Mouse (Mus musculus): ENCODE measurements around the gene Sp6. TPM values are rescaled to one million over a fixed set of nuclear protein-coding genes. Genes with fewer than 3 reads are reported as not detected.

Gene Sp6
- polyA plus RNA-seq, 1 experiment from 2014 or later, result 0.21 TPM

GRCm38 (mm10) chr11:97041022-97041899 is 28.1 kb downstream of the Sp6 start, which contains the start of the genes Lrrc46 and Mrpl10:
Lrrc46 (minus strand) TSS chr11:97041407.
Mrpl10 (plus strand) TSS chr11:97041560.
- under 1% methylated on average over 48 of the region's 48 CpGs for WGBS

GRCm38 (mm10) chr11:97044902-97045301 is 31.7 kb downstream of the Sp6 start:
- Histone ChIP-seq H3K4me3 (ENCODE audit: low read length) (no peak overlapping the region), H3K27me3 (ENCODE audit: control insufficient read depth, insufficient read depth, low read length) (no peaks in the 10 kb centered on the region), H3K9ac (ENCODE audit: low read length) (no peak overlapping the region), H3K9me3 (replicated peaks; ENCODE audit: control insufficient read depth, low read length) (no peaks in the 10 kb centered on the region), H3K4me1 (ENCODE audit: control insufficient read depth, insufficient read depth, low read length) (peaks cover 10% of the 10 kb centered on the region), H3K36me3 (ENCODE audit: control insufficient read depth, insufficient read depth) (peaks cover 16% of the 10 kb centered on the region; the same call in 1 of the 2 replicates), H3K27ac (ENCODE audit: low read length) (no peak overlapping the region), H3K4me2 (ENCODE audit: low read depth, low read length) (no peak overlapping the region)
- WGBS, result 91% methylated on average over 8 of the region's 8 CpGs
- ATAC-seq (replicated peaks; ENCODE audit: extremely low read depth, insufficient read depth, low FRiP score), result no peak

More at GRCm38 (mm10) chr11:97041022-97041899, 28.1 kb downstream of the Sp6 start, which contains the start of the genes Lrrc46 and Mrpl10:
- Histone ChIP-seq H3K27ac (ENCODE audit: low read length) (peak within 1 kb of the TSS; percentile 74), H3K9ac (ENCODE audit: low read length) (peak within 1 kb of the TSS; percentile 97), H3K4me2 (ENCODE audit: low read depth, low read length) (peak within 1 kb of the TSS; percentile 99), H3K4me3 (ENCODE audit: low read length) (peak within 1 kb of the TSS; percentile 96), H3K36me3 (ENCODE audit: control insufficient read depth, insufficient read depth) (peaks cover 6% of the 10 kb centered on the region; the same call in 1 of the 2 replicates), H3K4me1 (ENCODE audit: control insufficient read depth, insufficient read depth, low read length) (peaks cover 10% of the 10 kb centered on the region), H3K9me3 (replicated peaks; ENCODE audit: control insufficient read depth, low read length) (no peaks in the 10 kb centered on the region), H3K27me3 (ENCODE audit: control insufficient read depth, insufficient read depth, low read length) (no peaks in the 10 kb centered on the region)
- ATAC-seq (replicated peaks; ENCODE audit: extremely low read depth, insufficient read depth, low FRiP score), result peak; percentile 90

- H3K36me3 ChIP-seq (ENCODE audit: control insufficient read depth, insufficient read depth), result peaks cover 16% of the 10 kb centered on the region; the same call in 1 of the 2 replicates
- no peak overlapping the region for H3K4me3 ChIP-seq (ENCODE audit: low read length)
- no peak for ATAC-seq (replicated peaks; ENCODE audit: extremely low read depth, insufficient read depth, low FRiP score)
These were observed 32.7 kb downstream of the Sp6 start for GRCm38 (mm10) chr11:97045861-97046260.

GRCm38 (mm10) chr11:97048090-97048650 is 35.0 kb downstream of the Sp6 start:
- Histone ChIP-seq H3K9me3 (replicated peaks; ENCODE audit: control insufficient read depth, low read length) (no peaks in the 10 kb centered on the region), H3K4me1 (ENCODE audit: control insufficient read depth, insufficient read depth, low read length) (peaks cover 16% of the 10 kb centered on the region), H3K4me2 (ENCODE audit: low read depth, low read length) (no peak overlapping the region), H3K27ac (ENCODE audit: low read length) (no peak overlapping the region), H3K27me3 (ENCODE audit: control insufficient read depth, insufficient read depth, low read length) (no peaks in the 10 kb centered on the region), H3K36me3 (ENCODE audit: control insufficient read depth, insufficient read depth) (peaks cover 16% of the 10 kb centered on the region; the same call in 1 of the 2 replicates), H3K9ac (ENCODE audit: low read length) (no peak overlapping the region), H3K4me3 (ENCODE audit: low read length) (no peak overlapping the region)
- 70% methylated on average over 8 of the region's 8 CpGs for WGBS
- ATAC-seq (replicated peaks; ENCODE audit: extremely low read depth, insufficient read depth, low FRiP score), result no peak

More at GRCm38 (mm10) chr11:97045861-97046260, 32.7 kb downstream of the Sp6 start:
- no peak overlapping the region for H3K27ac ChIP-seq (ENCODE audit: low read length)
- H3K9ac ChIP-seq (ENCODE audit: low read length), result no peak overlapping the region
- H3K9me3 ChIP-seq (replicated peaks; ENCODE audit: control insufficient read depth, low read length), result no peaks in the 10 kb centered on the region
- peaks cover 16% of the 10 kb centered on the region for H3K4me1 ChIP-seq (ENCODE audit: control insufficient read depth, insufficient read depth, low read length)
- H3K27me3 ChIP-seq (ENCODE audit: control insufficient read depth, insufficient read depth, low read length), result no peaks in the 10 kb centered on the region
- H3K4me2 ChIP-seq (ENCODE audit: low read depth, low read length), result no peak overlapping the region
- 84% methylated on average over 7 of the region's 7 CpGs for WGBS

- H3K27ac ChIP-seq (ENCODE audit: low read length), result no peak overlapping the region
- no peak overlapping the region for H3K4me2 ChIP-seq (ENCODE audit: low read depth, low read length)
- peaks cover 16% of the 10 kb centered on the region for H3K4me1 ChIP-seq (ENCODE audit: control insufficient read depth, insufficient read depth, low read length)
- no peak overlapping the region for H3K9ac ChIP-seq (ENCODE audit: low read length)
- no peak overlapping the region for H3K4me3 ChIP-seq (ENCODE audit: low read length)
- H3K36me3 ChIP-seq (ENCODE audit: control insufficient read depth, insufficient read depth), result peaks cover 19% of the 10 kb centered on the region
- H3K27me3 ChIP-seq (ENCODE audit: control insufficient read depth, insufficient read depth, low read length), result no peaks in the 10 kb centered on the region
- H3K9me3 ChIP-seq (replicated peaks; ENCODE audit: control insufficient read depth, low read length), result no peaks in the 10 kb centered on the region
- WGBS, result 78% methylated on average over 6 of the region's 6 CpGs
- ATAC-seq (replicated peaks; ENCODE audit: extremely low read depth, insufficient read depth, low FRiP score), result no peak
These were observed 36.4 kb downstream of the Sp6 start for GRCm38 (mm10) chr11:97049492-97050085.

GRCm38 (mm10) chr11:97050216-97050943 is 37.2 kb downstream of the Sp6 start, which contains the start of gene Osbpl7:
Osbpl7 (plus strand) TSS chr11:97050628.
- no peaks in the 10 kb centered on the region for H3K27me3 ChIP-seq (ENCODE audit: control insufficient read depth, insufficient read depth, low read length)
- peak within 1 kb of the TSS; percentile 91 for H3K4me3 ChIP-seq (ENCODE audit: low read length)
- H3K27ac ChIP-seq (ENCODE audit: low read length), result peak within 1 kb of the TSS; percentile 58; the same call in 1 of the 2 replicates
- H3K9ac ChIP-seq (ENCODE audit: low read length), result peak within 1 kb of the TSS; percentile 90
- H3K9me3 ChIP-seq (replicated peaks; ENCODE audit: control insufficient read depth, low read length), result no peaks in the 10 kb centered on the region
- peak; percentile 78 for ATAC-seq (replicated peaks; ENCODE audit: extremely low read depth, insufficient read depth, low FRiP score)
- H3K4me1 ChIP-seq (ENCODE audit: control insufficient read depth, insufficient read depth, low read length), result peaks cover 16% of the 10 kb centered on the region
- peaks cover 26% of the 10 kb centered on the region for H3K36me3 ChIP-seq (ENCODE audit: control insufficient read depth, insufficient read depth)
- WGBS, result 6% methylated on average over 18 of the region's 18 CpGs
- peak within 1 kb of the TSS; percentile 93 for H3K4me2 ChIP-seq (ENCODE audit: low read depth, low read length)

GRCm38 (mm10) chr11:97050944-97051586 is 37.9 kb downstream of the Sp6 start:
- Histone ChIP-seq H3K4me2 (ENCODE audit: low read depth, low read length) (peak overlapping the region; percentile 93), H3K27ac (ENCODE audit: low read length) (peak overlapping the region; percentile 58; the same call in 1 of the 2 replicates), H3K4me3 (ENCODE audit: low read length) (peak overlapping the region; percentile 91), H3K36me3 (ENCODE audit: control insufficient read depth, insufficient read depth) (peaks cover 30% of the 10 kb centered on the region), H3K4me1 (ENCODE audit: control insufficient read depth, insufficient read depth, low read length) (peaks cover 16% of the 10 kb centered on the region), H3K27me3 (ENCODE audit: control insufficient read depth, insufficient read depth, low read length) (no peaks in the 10 kb centered on the region), H3K9ac (ENCODE audit: low read length) (peak overlapping the region; percentile 90), H3K9me3 (replicated peaks; ENCODE audit: control insufficient read depth, low read length) (no peaks in the 10 kb centered on the region)
- 22% methylated on average over 13 of the region's 13 CpGs for WGBS
- ATAC-seq (replicated peaks; ENCODE audit: extremely low read depth, insufficient read depth, low FRiP score), result no peak

- Histone ChIP-seq H3K4me3 (ENCODE audit: low read length) (no peak overlapping the region), H3K9ac (ENCODE audit: low read length) (no peak overlapping the region; the same call in 1 of the 2 replicates), H3K9me3 (replicated peaks; ENCODE audit: control insufficient read depth, low read length) (no peaks in the 10 kb centered on the region), H3K4me2 (ENCODE audit: low read depth, low read length) (peak overlapping the region; percentile 93), H3K27me3 (ENCODE audit: control insufficient read depth, insufficient read depth, low read length) (no peaks in the 10 kb centered on the region), H3K27ac (ENCODE audit: low read length) (no peak overlapping the region), H3K4me1 (ENCODE audit: control insufficient read depth, insufficient read depth, low read length) (peaks cover 16% of the 10 kb centered on the region), H3K36me3 (ENCODE audit: control insufficient read depth, insufficient read depth) (peaks cover 33% of the 10 kb centered on the region)
- 19% methylated on average over 11 of the region's 11 CpGs for WGBS
- ATAC-seq (replicated peaks; ENCODE audit: extremely low read depth, insufficient read depth, low FRiP score), result no peak
These were observed 39.0 kb downstream of the Sp6 start for GRCm38 (mm10) chr11:97052219-97052646.

Measured in heart, embryonic 16.5 days (tissue).